Mouse (Mus musculus) megakaryocyte progenitor cell, adult 5-6 weeks (primary cell): ENCODE results near the gene Cnih4. TPM values are rescaled to one million over a fixed set of nuclear protein-coding genes. Genes with fewer than 3 reads are reported as not detected.

Experiments
- ATAC-seq: replicated peaks from 2 replicates; pipeline ENCODE4 v1.8.0; 2016; ENCODE audit warnings: mild to moderate bottlenecking, moderate TSS enrichment, inconsistent platforms; ENCODE audit not compliant: poor library complexity
- total RNA-seq, 2 experiments: library from RNA; stranded (forward) in 1 of 2; stranded (reverse) in 1 of 2; fragments of 157-497, 149-512 nt in 1 of 2; fragments of 200-1000 nt in 1 of 2; gene quantifications; 2 replicates each; pipeline versions ENCODE4 v1.2.3 to v1.2.4; 2015 to 2017

Cnih4 gene
- total RNA-seq (2015) (72.4 and 116 TPM in 2 replicates), total RNA-seq (2017) (79.1 and 145 TPM in 2 replicates)

DNA sequence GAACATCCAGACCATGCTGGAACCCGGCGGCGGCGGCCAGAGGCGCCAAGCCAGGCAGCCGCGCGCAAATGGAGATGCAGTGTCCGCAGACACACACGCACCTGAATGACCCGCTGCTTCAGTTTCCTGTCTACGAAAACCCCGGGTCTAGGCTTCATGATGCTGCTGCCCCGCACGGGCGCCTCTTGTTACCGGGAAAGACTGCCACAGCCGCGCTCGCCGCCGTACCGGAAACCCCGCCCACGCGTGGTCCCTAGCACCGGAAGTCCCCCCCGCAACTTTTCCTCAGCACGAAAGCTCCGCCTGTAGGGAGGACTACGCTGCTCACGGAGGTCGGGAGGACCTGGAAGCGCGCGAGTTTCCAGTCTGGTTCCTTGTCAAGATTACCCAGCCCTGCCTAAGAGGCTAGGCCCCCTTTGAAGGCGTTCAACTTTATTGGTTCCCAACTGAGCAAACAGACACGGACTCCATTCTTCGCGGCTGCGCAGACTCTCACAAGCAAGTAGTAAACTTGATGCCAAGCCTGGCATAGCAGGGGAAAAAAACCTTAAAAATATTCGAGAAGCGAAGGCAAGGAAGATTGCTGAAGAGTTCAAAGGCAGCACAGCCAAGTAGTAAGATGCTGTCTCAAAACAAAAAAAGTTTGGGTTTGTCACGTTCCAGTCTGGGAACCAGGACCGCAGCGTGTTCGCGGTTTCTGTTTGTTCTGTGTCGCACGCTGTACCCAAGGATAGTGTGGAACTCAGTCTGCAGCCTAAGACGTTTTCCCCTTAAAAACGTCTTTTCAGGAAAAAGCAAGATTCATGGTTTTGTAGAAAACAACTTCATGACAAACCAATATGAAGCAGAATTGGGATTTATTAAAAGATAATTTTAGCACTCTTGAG, at the start of gene Cnih4, which contains the start of gene Nvl:
TSS of gene Cnih4 (plus strand) at position 744 of the 887 bp plus-strand sequence.
TSS of gene Nvl (minus strand) at position 255 of the 887 bp plus-strand sequence.
- peak; percentile 90 for ATAC-seq

DNA sequence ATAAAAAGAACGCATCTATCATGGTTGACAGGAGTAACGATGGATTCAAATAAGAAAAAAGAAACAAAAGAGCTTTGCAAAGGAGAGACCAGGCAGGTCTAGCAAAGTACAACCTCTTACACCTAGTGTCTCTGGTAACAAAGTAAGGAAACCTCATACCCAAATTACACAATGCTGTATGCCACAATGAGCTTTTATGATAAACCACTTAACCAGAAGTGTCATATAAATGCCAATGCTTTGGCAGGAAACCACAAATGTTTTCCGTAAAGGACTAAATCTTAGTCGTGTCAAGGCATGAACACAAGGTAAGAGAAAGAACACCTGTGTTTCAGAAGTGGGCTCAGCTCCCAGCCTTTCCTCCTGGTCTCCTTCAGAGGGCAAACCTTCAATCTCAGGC, 27.4 kb upstream of the Cnih4 start:
- ATAC-seq = no peak

DNA sequence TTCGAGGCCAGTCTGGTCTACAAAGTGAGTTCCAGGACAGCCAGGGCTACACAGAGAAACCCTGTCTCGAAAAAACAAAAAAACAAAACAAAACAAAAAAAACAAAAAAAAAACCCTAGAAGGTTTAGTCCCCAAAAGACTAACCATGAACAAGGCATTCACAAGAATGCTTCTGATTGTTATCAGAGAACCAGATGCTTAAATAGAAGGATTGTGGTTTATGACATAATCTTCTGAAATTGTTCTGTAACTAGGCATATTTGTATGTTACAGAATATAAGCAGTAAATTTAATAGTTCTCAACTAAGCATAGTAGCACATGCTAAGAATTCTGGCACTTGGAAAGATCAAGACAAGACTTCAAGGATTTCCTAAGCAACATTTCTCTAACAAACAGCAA, 20.3 kb upstream of the Cnih4 start:
- ATAC-seq = no peak

DNA sequence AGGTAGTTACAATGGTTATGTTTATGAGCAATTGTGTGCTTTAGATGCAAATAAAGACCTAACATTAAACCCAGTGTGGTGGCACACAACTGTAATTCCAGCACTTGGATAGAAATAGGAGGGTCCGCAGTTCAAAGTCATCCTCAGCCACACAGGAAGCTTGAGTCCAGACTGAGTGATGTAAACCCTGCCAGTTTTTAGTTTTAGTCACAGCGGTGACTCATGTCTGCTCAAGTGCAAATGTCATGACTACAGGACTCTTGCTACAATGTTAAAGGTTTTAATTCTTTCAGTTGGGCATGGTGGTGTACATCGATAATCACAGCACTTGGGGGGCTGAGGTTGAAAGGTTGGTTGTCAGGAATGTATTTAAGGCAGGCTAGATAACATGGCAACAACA, 18.6 kb upstream of the Cnih4 start:
- no peak for ATAC-seq

DNA sequence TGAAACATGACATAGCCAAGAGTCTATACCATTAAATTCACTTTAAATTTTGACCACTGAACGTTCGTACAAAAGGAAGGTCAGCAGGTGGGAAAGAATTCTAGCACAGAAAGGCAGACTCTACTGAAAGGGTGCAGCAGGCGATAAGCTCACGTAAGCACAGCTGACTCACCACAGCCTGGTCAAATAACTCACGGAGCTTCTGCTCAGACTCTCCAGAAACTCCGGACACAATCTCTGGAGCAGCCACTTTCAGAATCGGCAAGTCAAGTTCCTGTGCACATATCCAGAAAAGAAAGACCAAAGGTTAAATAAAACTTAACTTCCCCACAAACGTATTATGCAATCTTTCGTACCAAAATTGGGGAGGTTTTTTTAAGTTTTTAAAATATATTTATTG, 17.7 kb upstream of the Cnih4 start:
- no peak for ATAC-seq

DNA sequence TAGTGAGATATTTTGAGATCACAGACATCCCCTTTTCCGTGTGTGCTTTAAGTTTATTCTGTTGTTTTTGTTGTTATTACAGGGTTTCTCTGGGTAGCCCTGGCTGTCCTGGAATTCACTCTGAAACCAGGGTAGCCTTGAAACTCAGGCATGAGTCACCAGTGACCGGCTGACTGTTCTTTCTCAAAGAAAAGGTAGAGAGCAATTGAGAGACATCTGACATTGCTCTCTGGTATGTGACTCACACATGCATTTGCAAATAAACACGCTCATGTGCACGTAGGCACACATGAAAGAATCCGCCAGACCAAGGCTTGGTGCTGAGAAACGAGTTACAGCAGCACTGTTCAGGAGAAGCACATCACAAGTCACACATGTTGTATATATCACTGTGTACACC, 12.6 kb upstream of the Cnih4 start:
- no peak for ATAC-seq

DNA sequence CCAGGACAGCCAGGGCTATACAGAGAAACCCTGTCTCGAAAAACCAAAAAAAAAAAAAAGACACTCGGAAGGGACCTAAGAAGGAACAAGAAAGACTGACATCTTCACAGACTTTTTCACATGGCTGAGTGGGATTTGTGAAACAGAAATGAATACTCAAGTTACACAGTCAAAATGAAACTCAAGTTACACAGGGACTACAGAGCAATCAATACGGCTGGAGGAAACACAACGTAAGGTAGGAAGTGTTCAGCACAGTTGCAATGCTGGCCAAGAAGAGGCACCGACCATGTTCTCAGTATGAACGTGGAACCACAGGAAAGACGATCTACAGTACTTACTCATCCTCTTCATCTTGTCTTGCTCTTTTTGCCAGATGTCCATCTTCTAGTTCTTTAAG, 5.8 kb upstream of the Cnih4 start:
- no peak for ATAC-seq

DNA sequence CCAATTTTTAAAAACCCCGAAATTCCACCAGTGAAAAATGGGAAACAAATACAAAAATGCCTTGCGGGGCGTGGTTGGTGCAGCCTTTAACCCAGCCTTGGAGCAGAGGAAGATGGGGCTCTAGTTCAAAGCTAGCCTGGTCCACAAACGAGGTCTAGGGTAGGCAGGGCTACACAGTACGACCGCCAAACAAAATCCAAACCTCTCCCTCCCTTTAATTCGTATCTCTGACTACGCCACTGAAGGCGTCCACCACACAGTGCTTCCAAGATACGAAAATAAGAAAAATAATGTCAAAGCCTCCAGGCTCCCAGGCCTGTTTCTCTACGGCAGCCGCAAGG, 914 bp upstream of the Cnih4 start:
- peak; percentile 28 for ATAC-seq

DNA sequence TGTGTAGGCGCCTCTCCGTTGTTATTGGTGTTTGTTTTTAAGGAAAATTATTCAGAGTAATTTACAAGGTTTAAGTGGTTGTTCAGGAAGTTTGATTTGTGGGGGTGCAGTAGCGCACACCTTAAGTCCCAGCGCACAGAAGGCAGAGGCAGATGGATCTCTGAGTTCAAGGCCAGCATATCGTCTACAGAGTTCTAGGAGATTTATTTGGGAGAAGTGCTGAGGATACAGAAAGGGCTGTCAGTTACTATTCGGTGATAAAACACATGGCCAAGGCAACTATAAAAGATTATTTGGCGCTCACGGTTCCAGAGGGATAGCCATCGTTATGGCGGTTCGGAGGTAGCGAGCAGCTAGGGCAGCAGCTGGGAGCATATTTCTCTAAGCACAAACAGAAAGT, 473 bp downstream of the Cnih4 start:
- ATAC-seq = no peak

DNA sequence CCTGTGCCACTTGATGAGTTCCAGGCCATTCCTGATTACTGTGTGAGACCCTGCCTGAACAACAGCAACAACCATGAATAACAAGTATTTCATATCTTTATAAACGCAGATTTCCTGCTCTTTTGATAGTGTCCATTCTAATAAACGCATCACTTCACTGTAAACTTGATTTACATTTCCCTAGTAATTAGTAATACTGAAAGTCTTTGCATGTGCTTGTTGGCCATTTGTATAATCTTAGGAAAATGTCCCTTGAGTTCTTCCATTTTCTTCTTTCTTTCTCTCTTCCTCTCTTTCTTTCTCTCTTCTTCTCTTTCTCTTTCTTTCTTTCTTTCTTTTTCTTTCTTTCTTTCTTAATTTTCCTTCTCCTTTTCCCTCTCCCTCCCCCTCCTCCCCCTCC, 1.7 kb downstream of the Cnih4 start:
- no peak for ATAC-seq

DNA sequence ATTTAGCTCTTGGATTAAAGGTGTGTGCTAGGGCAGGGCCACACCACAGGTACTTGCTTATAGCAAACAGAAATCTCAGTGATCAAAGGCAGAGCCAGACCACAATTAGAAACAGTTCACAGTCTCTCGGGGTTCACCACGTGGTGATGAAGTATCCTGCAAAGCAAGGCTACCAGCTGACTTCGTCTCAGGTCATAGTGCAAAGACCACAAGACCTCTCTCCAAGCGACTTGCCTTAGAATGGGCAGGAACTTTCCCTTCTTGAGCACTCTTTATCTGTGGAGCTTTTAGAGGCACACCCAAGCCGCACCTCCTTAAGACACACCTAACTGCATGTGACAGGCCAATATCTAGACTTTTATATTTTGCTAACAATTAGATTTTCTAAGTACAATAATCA, 4.0 kb downstream of the Cnih4 start:
- 0 out of 2 replicates have a peak, but pooled peaks have one; percentile 3 for ATAC-seq

DNA sequence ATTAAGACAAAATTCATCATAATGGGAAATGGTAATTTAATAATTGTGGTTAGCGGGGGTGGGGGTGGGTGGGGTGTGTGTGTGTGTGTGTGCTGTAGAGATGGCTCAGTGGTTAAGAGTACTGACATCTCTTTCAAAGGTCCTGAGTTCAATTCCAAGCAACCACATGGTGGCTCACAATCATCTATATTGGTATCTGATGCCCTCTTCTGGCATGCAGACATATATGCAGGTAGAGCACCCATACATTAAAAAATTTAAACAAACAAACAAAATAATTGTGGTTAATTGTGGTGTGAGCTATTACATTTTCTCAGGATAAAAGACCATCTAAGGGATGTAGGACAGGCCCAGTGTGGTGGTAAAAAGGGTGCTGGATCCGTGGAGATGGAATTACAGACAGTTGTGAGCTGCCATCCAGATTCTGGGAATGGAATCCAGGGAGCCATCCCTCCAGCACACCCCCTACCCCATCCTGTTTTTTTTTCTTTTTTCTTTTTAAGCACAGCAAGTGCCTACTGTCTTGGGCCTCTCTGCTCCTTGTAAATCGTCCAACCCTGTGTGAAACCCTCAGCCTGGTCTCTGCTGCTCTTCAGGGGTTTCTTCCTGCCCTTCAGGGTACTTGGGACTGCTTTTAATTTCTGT, 5.0 kb downstream of the Cnih4 start:
- ATAC-seq = no peak

DNA sequence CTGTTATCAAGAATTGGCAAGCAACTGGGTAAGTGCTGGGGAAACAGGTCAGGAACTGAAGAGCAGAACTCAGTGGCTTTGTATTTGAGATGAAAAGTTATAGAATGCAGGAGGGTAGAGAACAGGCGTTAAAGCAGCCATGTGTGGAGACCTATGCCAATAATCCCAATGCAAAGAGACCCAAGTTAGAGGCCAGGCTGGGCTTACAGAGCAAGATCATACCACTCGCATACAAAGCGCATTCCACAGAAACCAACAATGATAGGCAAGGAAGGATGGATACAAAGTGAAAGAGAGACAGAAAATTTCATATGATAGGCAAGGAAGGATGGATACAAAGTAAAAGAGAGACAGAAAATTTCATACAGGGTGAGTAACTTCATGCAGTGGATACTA, 5.9 kb downstream of the Cnih4 start:
- no peak for ATAC-seq

DNA sequence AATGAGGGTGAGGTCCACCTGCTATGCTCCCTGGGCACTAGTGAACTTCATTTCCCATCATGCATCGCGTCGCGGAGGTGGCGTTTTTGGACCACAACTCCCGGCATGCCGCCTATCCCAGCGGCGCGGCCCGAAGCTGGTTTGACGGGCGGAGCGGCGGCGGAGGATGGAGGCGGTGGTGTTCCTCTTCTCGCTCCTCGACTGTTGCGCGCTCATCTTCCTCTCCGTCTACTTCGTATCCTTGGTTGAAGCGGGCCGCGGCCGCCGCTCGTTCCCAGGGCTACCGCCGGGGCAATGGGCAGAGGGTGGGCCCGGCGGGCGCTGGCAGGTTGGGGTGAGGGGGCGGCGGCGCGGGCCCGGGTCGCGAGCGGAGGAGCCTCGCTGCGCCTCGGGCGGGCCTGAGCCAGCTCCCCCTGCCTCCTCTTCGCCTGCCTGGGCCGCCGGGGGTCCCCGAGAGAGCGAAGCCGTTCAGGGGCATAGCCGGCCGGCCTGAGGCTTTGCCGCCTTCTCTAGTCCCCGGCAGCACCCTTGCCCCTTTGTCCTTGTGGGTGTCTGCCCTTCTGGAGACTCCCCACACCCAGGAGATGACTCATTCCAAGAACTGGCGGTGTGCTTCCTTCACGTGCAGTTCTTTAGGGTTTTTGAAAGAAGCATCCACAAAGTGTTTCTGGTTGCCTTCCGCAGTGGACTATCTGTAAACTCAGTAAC, 6.5 kb downstream of the Cnih4 start:
- peak; percentile 96 for ATAC-seq

DNA sequence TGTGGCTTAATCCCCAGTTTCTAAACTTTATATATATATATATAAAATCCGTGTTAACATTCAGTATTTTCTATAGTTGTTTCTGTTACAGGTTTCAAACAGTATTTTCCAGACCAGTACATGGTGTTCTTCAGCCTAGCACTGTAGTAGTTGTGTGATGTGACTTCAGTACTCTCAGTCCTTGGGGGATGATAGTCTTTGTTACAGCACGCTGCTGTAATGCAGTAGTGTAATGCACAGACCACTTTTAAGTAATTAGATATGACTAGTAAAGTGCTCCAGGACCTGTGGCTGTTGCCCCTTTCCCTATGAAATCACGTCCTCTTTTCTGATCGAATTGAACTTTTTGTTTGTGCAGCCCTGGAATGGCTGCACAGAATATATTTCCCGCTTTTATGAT, 7.0 kb downstream of the Cnih4 start:
- no peak for ATAC-seq

DNA sequence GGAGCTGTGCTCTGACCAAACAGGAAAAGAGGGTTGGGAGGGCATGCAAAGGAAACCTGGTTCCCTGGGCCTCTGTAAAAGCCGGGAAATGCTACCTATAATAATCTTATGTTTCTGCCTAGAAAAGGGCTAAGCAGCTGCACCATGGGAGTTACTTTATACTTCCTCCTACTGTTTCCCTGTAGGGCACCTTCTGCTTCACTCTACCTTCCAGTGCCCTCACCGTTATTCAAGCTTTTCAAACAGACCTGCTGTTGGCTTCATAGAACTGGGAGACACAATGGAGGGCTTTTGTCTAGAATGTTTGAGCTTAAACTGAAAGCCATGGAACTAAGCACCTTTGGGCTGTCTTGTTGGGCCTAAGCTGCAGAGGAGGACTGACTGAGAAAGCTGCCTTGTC, 23.3 kb downstream of the Cnih4 start:
- ATAC-seq = no peak

DNA sequence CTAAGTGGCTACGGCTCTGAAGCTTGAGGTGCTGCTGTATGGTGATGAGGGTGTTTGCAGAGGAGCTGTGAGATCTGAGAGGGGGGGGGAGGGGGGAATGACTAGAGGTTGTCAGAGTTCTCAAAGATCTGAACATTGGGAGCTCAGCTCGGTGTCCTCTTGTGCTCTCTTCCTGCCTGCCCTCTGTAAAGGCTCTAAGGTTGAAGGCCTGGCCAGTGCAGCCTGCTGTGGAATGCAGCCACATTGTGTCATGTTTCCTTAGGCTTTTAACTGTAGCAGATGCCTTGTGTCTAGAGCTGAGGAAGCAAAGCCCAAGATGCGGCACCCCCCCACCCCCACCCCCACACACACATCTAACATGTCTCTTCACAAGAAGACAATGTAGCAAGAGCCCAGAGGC, 23.9 kb downstream of the Cnih4 start:
- ATAC-seq = no peak

DNA sequence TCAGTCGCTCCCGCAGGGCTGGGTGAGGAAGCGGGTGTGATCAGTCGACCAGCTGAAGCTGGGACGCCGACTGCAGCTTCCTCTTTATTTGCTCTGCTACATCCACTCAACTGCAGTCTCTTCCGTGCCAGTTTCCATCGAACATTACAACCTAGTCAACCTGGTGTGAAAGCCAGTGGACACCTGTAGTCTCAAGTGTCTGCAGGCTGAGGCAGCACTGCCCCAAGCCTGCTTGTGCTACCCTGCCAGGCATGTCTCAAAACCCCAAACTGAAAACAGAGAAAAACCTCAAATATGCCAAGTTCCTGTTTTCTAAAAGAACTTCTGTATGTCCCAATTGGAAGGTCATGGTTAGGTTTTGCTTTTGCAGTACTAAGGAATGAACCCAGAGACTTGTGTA, 25.7 kb downstream of the Cnih4 start:
- peak; percentile 78 for ATAC-seq

DNA sequence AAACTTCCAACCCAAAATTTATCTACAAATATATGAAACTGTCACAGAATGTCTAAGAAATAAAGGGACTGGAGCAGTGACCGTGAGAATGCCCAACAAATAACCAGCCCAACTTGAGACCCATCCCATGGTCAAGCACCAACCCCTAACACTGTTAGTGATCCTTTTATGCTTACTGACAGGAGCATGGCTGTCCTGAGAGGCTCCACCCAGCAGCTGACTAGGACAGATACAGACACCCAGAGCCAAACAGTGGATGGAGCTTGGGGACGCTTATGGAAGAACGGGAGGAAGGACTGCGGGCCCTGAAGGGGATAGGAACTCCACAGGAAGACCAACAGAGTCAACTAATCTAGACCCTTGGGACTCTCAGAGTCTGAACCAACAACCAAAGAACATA, 44.4 kb downstream of the Cnih4 start:
- ATAC-seq = no peak

DNA sequence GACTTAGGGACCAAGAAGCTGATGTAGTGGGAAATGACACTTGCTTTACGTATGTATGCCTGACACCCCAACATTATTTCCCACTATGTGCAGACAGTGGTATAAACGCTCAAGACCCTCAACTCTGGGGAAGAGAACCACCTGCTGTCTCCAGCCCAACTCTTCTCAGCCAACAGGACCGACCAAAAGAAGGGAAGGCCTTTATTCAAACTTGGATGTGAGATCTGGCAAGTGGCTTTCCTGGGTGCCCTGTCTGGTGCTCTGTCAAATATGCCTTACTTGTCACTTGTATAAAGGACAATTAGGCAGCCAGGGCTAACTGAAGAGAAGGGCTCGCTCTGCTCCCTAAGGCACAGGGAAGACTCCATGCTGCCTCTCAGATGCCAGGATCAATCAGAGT, 55.0 kb downstream of the Cnih4 start:
- ATAC-seq = no peak

DNA sequence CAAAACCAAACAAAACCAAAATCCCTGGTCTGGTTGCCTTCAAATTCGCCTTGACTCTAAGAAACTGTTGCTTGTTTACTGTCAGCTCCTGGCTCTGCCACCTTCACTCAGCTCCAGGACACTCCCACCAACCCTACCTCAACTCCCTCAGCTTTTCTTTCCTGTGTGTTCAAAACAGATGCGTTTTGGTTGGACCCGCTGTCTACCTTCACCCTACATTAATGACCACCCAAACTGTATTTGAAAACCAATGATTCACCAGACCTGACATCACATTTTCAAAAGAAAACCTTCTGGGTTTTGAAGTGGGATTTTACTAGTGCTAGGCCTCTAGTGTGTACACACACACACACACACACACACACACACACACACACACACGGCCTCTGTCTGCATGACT, 65.7 kb downstream of the Cnih4 start:
- ATAC-seq = no peak
